In the genomic region with DNA sequence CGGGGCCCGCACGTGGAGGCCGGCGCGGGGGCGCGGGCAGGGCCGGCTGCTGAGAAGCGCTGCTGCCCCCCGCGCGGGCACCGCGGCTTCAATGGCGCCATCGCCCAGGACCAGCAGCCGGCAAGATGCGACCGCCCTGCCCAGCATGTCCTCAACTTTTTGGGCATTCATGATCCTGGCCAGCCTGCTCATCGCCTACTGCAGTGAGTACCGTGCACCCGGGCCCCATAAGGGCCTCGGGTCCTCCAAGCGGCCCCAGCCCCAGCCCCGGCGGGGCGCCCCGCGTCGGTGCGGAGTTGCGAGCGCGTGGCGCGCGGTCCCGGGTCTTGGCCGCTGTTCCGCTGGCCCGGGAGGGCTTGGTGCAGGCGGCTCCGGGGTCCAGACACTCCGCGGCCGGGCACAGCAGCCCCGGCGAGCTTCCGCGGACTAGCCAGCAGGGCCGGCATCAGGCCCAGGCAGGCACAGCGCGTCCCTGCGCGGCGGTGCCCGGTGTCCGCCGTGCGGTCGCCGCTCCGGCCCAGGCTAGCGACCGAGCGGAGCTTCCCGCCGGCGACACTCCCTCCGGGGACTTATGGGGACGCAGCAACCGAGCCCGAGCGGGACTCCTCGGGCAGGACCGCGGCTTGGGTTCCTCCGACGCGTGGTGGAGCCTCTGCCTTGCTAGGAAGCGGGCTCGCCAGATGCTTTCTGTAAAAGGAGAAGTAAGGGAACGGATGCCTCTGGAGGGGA, we compare ENCODE assay signal across 8 mouse cellular contexts. TPM values are rescaled to one million over a fixed set of nuclear protein-coding genes. Genes with fewer than 3 reads are reported as not detected.
A peak's percentile ranks its signal among the peaks of the same experiment; 100 is the strongest.
DNase-seq lines count a peak whose midpoint lies in the region; ATAC-seq and TF ChIP-seq lines count a peak whose summit lies in the region.

No protein-coding gene starts in this region.

- H3K27me3 ChIP-seq in forebrain, postnatal 0 days (ENCODE audit: insufficient read depth, low read length), result no peaks in the 10 kb centered on the region
- peaks cover 40% of the 10 kb centered on the region for H3K27me3 ChIP-seq in midbrain, embryonic 12.5 days

- H3K27ac ChIP-seq in left cerebral cortex, adult 2 months, result peak overlapping the region; percentile 87
- peak overlapping the region; percentile 79 for H3K27ac ChIP-seq in forebrain, postnatal 0 days (ENCODE audit: low read depth, low read length)
- H3K27ac ChIP-seq in midbrain, embryonic 12.5 days (replicated peaks), result peak overlapping the region; percentile 27; the same call in 1 of the 2 replicates

- no peak for TF ChIP-seq CTCF in left cerebral cortex, adult 2 months (IDR thresholded peaks at IDR 0.05)
- no peak for TF ChIP-seq CTCF in forebrain, postnatal 0 days (IDR thresholded peaks at IDR 0.05; ENCODE audit: low read depth)

- ATAC-seq in forebrain, postnatal 0 days, result peak; percentile 67
- ATAC-seq in midbrain, embryonic 12.5 days (ENCODE audit: low FRiP score, low read depth), result peak; percentile 62
- no peak for ATAC-seq in erythroblast, adult 5-6 weeks (replicated peaks; ENCODE audit: low FRiP score, poor library complexity, severe bottlenecking)

- H3K9ac ChIP-seq in forebrain, postnatal 0 days, result peak overlapping the region; percentile 88
- H3K9ac ChIP-seq in midbrain, embryonic 12.5 days (replicated peaks), result peak overlapping the region; percentile 88

- no peaks in the 10 kb centered on the region for H3K36me3 ChIP-seq in forebrain, postnatal 0 days (ENCODE audit: insufficient read depth)
- H3K36me3 ChIP-seq in midbrain, embryonic 12.5 days, result no peaks in the 10 kb centered on the region

- H3K4me3 ChIP-seq in left cerebral cortex, adult 2 months, result peak overlapping the region; percentile 78
- H3K4me3 ChIP-seq in forebrain, postnatal 0 days (ENCODE audit: low read depth, low read length), result peak overlapping the region; percentile 78
- peak overlapping the region; percentile 58 for H3K4me3 ChIP-seq in midbrain, embryonic 12.5 days

- intact Hi-C loops in left cerebral cortex, adult 2 months (cut with DNase I), result loop anchor here (2.0 to 10.0 kb wide), 8 partner anchors 80 to 1307 kb away; no protein-coding TSS in a partner anchor

- peaks cover 16% of the 10 kb centered on the region; the same call in 1 of the 2 replicates for H3K4me1 ChIP-seq in forebrain, postnatal 0 days (ENCODE audit: insufficient read depth)
- peaks cover 50% of the 10 kb centered on the region for H3K4me1 ChIP-seq in midbrain, embryonic 12.5 days

- under 1% methylated on average over 84 of the region's 84 CpGs for WGBS in forebrain, postnatal 0 days
- WGBS in midbrain, embryonic 12.5 days, result 0% methylated on average over 63 of the region's 84 CpGs

- peak; percentile 43 to 62 for DNase-seq in left cerebral cortex, adult 2 months (ENCODE audit: extremely low spot score in 1 of 2, low spot score in 2 of 2)
- DNase-seq in left cerebral cortex, adult 8-10 months (ENCODE audit: low spot score in 2 of 2), result no peak
- peak; percentile 54 for DNase-seq in cerebellum, adult 8-10 months
- DNase-seq in forebrain, postnatal 0 days, result peak; percentile 73
- DNase-seq in kidney, postnatal 14 days, result peak; percentile 46
- DNase-seq in urinary bladder, postnatal 25 days (ENCODE audit: low spot score), result peak; percentile 19

- peak overlapping the region; percentile 71 for H3K4me2 ChIP-seq in forebrain, postnatal 0 days (ENCODE audit: low read depth)
- H3K4me2 ChIP-seq in midbrain, embryonic 12.5 days (replicated peaks), result peak overlapping the region; percentile 69

- H3K9me3 ChIP-seq in forebrain, postnatal 0 days (ENCODE audit: low read length), result no peaks in the 10 kb centered on the region
- H3K9me3 ChIP-seq in midbrain, embryonic 12.5 days, result no peaks in the 10 kb centered on the region

RNA-seq across cellular contexts. Expression of a gene that starts 0.5 kb away (rescaled TPM):
- 100 to 1,000 TPM; 112 to 119 TPM for total RNA-seq in left cerebral cortex, adult 2 months (2021)
- 100 to 1,000 TPM in 3 of 4 experiments, 10 to 100 TPM in 1; 96.5 to 107 (median 105) TPM for total RNA-seq in left cerebral cortex, adult 8-10 months (2022)
- 64.1 and 84.7 TPM in 2 replicates for total RNA-seq in forebrain, postnatal 0 days (2014; rRNA removed)
- polyA plus RNA-seq in forebrain, postnatal 0 days (2015; fragmentation: Nextera tagmentation; extraction: Ambion mirVana), result 19.3 and 28.2 TPM in 2 replicates
- polyA plus RNA-seq in midbrain, embryonic 12.5 days (2016; fragmentation: Nextera tagmentation; extraction: Ambion mirVana), result 7.4 and 9.4 TPM in 2 replicates
- not detected in 2 replicates for total RNA-seq in erythroblast, adult 5-6 weeks (2015; ENCODE audit: low replicate concordance)
- not detected in 2 replicates for total RNA-seq in erythroblast, adult 5-6 weeks (2017; ENCODE audit: low replicate concordance)

Comparison
In these comparisons a context has a peak if more than half of its experiments do, and no peak if none do; other contexts are left out.
1. DNase-seq: peak in left cerebral cortex, adult 2 months (2 of 2), cerebellum, adult 8-10 months (single experiment), forebrain, postnatal 0 days (single experiment), kidney, postnatal 14 days (single experiment) and urinary bladder, postnatal 25 days (single experiment); none in left cerebral cortex, adult 8-10 months (0 of 2).
2. H3K27ac ChIP-seq: peak in every context shown above with its lines; median percentile 87 in left cerebral cortex, adult 2 months; 79 in forebrain, postnatal 0 days; 27 in midbrain, embryonic 12.5 days.
3. RNA of a gene that starts 0.5 kb away (total RNA-seq): 112 to 119 TPM in left cerebral cortex, adult 2 months, 96.5 to 107 TPM in left cerebral cortex, adult 8-10 months and 64.1 to 84.7 TPM in forebrain, postnatal 0 days; not detected in erythroblast, adult 5-6 weeks; every median in the first group is over 10 times any median in the second.
4. Peak in every context shown above with its lines, with median percentiles within 50 percentile points of each other: H3K4me3 ChIP-seq.